Mouse (Mus musculus) adrenal gland, adult (tissue): ENCODE results near the gene Jagn1.

Source experiments
- DNase-seq, 2 experiments: peaks; one replicate each; pipeline ENCODE4 v3.0.0; 2022 to 2023; ENCODE audit warnings: low spot score in 1 of 2; ENCODE audit not compliant: inconsistent age in 2 of 2

Jagn1 gene

DNA sequence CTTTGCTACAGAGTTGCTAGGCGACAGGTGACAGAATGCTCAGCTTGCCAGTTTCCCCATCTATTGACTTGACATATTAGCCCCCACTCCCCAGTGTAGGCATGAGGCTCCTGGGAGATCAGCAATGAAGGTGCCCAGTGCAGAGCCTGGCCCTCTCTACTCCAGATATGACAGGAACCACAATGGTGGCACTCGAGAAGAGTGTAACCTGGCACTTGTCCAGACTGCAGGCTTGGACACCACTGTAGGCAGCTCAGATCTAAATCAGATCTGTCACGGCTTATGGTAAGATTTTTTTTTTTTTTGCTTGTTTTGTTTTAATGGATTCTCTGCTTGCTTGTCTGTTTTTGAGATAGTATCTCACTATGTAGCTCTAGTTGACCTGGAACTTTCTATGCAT, 8.7 kb upstream of the Jagn1 start:
- DNase-seq = no peak

DNA sequence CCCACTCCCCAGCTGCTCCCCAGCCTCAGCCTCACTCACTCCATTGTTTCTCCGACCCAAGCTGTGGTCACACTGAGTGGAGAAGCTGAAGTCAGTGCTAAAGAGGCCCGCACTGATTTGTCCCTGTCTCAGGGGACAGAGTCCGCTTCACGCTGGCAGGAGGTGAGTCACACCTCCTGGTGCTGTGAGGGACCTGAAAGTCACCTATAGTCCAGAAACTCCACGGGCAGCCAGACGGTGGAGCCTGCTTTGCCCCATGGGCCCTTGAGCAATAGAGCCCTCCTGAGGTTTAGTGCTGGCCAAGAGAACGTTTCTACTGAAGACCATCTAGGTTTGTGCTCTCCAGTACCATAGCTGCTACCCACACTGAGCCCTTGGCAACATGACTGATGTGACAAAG, 7.7 kb upstream of the Jagn1 start:
- peak in 1 of 2 experiments; percentile 54 for DNase-seq

DNA sequence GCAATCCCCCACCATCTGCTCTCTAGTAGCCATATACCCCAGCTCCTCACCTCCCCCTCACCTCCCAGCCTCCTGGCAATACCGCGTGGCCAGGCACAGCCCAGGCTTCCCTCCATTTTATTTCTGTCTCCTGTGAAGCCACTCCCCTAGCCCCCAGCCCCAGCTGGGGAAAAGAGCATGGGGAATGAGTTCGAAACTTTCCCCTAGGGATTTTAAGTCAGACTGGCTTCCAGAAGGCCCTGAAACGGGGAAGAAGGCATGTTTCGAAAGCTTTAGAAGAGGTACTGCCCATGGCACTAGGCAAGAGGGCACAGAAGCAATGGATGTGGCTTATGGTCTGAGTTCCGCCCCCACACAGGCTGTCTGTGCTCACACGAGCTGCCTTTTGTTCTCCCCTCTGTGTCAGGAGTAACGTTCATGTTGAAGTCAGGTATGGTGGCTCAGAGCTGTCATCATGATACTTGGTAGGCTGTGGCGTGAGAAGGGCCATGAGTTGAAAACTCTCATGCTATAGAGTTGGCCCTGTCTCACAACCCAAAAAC, 6.6 kb upstream of the Jagn1 start, which contains the start of gene Cidec:
Gene Cidec, minus strand, starts transcription at position 97 of the 542 bp plus-strand sequence.
- DNase-seq = peak in 1 of 2 experiments; percentile 51

DNA sequence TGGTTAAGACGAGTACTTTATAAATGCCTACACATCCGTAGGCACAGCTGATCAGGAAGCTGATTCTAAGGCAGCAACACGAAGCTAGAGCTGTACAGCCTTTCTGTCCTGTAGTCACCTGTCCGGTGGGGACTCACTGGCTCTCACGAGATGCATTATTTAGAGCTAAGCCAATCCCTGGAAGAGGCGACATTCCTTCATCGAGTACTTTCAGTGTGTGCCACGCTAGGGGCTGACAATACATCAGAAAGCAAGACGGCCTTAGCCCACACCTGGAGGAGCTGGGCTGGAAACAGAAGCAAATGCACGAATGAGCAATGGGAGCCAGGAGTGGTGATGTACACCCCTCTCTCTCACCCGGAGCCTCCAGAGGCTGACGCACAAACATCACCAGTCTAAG, 5.2 kb upstream of the Jagn1 start:
- DNase-seq = no peak

DNA sequence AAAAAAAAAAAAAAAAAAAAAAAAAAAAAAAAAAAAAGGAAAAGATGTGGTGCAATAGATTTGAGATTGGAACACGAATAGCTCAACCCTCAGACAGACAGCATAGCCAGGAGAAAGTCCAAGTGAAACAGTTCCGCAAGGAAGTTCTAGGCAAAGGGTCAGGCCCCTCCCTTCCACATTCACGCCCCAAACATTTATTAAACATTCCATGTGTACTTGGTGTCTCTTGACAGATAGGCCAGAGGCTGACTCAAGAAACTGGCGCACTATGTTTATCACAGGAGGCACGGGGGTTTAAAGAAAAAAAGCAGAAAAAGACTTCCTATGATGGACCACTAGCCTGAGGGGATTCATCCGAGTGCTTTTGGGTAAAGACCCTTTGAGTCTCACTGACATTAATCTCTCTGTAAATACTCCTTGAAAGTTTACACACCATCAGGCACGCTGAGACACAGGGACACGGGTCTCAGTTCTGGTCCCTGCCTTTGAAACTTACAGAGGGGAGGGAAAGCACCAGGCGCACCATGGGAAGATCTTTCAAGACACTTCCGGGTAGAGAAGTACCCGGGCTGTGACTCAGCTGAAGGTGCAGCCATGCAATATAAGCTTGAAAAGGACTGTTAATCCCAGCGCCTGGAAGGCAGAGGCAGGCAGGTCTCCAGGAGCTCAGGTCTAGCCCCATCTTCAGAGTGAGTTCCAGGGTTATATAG, 3.5 kb upstream of the Jagn1 start:
- peak in 1 of 2 experiments; percentile 57 for DNase-seq

DNA sequence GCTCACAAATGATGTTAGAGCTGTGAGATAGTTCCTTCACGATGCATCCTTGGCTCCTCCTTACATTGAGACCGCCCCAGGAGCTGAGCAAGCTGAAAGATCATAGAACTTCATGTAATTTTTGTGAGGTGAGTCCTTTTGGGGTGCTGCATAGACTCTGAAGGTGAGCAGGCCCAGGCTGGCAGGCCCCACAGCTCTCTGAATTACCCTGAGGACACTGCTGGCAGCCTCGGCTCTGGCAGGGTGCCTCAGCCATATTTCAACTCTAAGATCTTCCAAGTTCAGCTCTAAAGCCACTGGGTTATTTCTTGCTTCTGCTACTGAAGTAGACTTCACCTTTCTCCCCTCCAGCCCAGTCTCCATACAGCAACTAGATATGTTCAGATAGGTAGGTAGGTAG, 1.7 kb upstream of the Jagn1 start:
- peak; percentile 14 to 64 for DNase-seq

DNA sequence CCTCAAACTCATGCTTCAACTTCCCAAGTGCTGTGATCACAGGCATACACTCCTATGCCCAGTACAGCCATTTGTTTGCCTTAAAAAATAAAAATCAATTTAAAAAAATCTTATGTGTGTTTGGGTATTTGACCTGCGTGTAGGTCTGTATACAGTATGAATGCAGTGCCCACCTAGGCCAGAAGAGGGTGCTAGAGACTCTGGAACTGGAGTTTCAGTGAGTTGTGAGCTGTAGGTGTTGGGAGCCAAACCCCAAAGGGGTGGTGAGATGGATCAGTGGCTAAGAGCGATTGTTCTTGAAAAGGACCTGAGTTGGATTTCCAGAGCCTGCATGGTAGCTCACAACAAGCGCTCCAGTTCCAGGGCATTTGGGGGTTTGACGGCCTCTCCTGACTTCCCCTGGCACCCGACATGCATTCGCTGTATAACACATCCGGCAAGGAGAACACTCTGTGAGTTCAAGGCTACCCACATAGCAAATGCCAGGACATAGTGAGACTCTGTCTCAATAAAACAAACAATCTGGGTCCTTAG, 1.2 kb upstream of the Jagn1 start:
- peak; percentile 71 to 93 for DNase-seq

DNA sequence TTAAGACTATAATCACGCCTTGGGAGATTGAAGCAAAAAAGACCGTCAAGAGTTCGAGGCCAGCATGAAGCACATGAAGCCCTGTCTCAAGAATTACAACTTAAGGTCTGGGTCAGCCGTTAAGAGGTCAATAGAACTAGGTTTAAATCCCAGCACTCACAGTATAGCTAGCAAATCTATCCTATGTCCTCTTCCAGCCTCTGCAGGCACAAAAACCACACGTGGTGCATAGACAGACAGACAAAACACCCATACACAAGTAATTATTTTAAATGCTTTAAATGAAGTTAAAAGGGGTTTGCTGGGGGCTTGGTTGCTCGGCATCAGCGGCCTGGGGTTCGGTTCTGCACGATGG, 305 bp upstream of the Jagn1 start:
- DNase-seq = no peak

DNA sequence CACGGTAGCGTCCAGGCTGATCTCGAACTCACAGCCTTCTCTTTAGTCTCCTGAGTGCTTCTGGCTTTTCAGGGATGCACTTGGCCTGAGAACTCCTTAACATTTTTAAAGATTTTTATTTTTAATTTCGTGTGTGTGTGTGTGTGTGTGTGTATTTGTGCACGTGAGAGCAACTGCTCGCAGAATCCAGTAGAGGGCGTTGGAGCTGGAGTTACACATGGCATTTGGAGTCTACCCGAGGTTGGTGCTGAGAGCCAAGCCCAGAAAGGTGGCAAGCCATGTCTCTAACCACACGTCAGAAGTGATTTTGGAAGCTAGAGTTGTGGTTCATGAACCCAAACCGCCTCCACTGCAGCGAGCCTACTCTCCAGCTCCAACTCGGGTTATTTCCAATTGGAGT, 722 bp downstream of the Jagn1 start:
- DNase-seq = peak in 1 of 2 experiments; percentile 40

DNA sequence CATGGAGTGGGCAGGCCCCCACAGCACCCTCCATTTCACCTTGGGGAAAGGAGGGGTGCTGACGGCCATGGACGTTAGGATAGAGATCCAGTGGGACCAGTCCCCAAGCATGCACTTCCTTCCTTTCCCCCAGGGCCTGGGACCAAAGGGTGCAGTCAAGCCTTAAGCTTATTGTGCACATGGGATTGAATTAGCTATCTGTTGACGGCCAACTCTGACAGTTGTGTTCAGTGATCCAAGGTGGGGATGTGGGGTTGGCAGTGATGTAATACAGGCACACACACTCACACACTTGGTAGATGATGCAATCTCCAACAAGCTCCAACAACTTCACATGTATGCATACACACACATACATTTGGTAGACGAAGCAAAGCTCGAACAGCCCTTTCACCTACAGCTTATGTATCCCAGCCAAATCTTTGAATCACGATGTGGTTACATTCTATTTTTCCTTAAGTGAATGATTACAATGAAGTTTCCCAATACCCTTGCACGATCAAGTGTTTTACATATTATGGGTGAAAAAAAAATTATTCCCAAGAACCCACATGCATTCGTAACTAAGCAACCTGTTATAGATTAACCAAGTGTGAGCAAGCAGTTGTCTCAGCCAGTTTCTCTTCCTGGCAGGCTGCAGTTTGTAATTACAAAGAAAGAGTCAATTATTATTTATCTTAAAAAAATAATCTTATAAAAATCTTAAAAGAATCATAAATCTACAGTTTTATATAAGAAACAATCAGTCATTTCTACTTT, 2.0 kb downstream of the Jagn1 start:
- no peak for DNase-seq

DNA sequence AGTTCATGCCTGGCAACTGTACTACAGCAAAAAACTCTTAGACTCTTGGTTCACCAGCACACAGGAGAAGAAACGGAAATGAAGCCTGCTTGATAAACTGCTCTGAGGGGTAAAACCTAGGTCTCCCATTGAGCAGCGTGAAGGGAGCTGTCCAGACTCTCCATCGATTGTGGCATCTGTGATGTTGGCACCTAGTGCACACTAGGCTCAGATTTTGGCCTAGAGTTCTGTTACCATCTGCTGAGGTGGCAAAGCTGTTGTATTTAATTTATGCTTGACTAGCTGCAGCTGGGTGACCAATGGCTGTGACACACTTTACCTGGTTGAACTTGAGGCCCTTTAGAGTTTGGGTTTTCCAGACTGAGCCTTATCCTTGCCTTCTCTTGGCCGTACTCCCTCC, 5.3 kb downstream of the Jagn1 start:
- DNase-seq = no peak

DNA sequence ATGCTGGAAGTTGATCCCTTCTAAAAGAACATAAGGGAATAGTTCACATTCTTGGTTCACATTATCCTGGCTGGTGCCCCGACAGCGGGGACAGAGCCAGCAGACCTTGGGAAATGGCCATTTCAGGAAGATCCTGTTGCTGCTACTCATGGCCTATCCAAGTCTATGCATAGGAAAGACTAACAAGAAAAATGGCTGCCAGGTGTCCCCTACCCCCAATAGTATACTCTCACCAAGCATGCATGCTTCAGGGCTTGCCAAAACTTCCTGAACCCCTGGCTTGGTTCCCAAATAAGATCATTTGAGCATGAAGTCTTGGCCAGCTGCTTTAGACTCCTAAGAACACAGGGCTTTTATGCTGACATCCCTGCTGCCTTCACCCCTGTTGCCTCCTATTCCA, 9.5 kb downstream of the Jagn1 start:
- no peak for DNase-seq

DNA sequence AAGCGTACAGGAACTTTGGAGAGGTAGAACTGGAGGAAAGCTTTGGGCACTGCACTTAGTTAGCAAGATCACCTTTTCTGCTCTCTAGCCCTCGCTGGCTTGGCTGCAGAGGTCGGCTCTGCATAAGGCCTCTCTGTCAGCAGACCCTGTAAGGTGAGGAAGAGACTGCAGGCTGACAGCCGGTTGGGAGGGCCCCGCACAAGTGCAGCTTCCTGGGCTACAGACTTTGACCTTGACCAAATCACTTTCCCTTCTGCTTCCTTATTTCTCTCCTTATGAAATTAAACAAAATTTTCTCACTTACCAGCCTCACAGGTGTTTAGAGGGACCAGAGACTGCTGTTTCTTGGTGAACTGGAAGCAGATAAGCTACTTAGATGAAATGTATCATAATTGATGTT, 12.6 kb downstream of the Jagn1 start:
- DNase-seq = no peak

DNA sequence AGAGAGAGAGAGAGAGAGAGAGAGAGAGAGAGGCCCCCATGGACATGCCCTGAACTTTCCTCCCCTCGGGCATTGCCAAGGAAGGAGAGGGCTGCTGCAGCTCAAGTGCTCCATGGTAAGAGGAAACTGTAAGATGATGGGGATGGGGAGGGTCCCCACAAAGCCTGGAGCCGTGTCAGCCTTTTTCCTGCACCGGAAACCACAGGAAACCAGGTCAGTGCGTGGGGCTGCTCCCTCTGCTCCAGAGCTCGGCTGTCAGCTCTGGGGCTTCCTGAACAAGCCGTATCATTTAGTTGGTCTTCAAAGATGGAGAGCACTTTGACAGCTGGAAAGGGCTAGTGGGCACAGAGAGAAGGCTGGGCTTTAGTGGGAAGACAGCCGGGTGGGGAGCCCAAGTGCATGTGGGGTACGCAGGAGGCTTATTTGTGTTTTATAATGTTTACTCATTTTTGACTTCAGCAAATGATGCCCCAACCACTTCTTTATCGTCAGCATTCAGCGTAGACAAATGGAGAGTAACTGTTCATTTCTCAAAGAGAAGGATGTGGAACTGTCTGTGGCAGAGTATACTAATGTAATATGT, 15.7 kb downstream of the Jagn1 start, which contains the start of gene Il17re:
Gene Il17re, plus strand, starts transcription at position 533 of the 583 bp plus-strand sequence.
- no peak for DNase-seq

DNA sequence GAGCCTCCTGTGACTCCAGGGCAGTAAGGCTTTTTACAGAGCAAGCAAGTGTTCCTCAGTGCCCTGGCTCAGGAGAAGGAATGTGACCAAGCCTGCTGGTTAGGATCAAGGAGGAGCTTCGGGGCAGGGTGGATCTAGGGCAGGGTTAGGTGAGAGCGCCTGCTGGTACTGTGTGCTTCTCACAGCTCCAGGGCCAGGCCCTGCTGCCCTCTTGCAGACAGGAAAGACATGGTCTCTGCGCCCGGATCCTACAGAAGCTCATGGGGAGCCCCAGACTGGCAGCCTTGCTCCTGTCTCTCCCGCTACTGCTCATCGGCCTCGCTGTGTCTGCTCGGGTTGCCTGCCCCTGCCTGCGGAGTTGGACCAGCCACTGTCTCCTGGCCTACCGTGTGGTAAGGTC, 16.3 kb downstream of the Jagn1 start:
- no peak for DNase-seq

DNA sequence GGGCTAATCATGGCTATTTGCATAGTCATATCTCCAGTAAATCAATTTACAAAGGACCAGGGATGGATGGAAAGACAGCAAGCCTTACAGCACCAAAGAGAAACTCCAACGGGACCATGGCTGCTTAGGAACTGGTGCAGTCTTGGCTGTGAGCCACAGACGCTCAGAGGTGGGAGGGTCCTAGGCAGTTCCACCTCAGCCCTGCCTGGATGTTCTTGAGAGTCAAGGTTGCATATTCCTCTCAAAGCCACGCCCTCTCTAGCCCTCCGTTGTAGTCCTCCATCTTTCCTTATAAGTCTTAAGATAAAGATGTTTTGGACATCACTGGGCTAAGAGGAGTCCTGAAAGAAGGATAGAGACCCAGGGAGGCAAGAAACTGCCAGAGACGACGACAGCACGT, 21.7 kb downstream of the Jagn1 start:
- DNase-seq = no peak

DNA sequence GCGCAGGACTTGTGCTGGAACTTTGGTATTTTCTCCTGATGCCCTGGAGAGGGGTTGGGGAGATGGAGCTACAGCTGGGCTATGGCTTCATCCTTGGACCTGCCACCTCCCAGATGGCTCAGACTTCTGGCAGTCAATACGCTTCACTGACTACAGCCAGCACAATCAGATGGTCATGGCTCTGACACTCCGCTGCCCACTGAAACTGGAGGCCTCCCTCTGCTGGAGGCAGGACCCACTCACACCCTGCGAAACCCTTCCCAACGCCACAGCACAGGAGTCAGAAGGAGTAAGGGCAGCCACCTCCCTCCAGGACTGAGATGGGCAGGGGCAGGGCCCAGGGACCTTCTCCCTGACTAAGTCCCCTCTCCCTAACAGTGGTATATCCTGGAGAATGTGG, 23.2 kb downstream of the Jagn1 start:
- DNase-seq = no peak

DNA sequence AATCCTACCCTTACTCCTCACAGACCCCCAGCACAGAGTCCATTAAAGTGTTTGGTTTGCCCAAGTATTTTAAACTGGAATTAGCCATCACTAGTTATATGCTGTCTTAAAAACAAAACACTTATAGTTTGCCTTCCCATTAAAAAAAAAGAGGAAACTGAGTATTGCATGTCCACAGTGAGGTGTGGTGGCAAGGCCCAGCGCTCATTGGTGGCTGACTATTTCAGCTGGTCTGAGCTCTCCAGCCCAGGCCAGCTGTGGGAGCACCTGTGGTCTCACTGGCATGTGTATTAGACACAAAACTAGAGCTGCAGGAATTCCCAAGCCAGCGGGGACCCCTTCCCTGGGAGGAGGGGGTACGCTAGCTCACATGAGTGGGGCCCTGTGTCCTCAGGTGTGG, 26.1 kb downstream of the Jagn1 start:
- no peak for DNase-seq

DNA sequence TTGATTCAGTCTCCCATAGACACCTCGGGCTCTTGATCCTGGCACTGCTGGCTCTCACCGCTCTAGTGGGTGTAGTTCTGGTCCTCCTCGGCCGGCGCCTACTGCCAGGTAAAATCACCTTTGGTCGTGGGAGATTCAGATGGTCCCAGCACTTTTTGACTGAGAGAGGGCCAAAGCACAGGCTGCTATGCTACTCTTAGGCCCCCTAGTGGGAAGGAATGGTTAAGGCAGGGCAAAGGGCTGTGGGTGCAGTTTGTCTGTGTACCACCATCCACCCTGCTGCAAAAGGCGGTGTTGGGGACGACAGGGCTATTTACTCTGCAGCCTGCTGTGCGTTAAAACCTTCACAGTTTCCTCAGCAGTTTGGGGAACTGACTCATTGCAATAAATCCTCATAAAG, 26.7 kb downstream of the Jagn1 start:
- DNase-seq = peak; percentile 68 to 89

DNA sequence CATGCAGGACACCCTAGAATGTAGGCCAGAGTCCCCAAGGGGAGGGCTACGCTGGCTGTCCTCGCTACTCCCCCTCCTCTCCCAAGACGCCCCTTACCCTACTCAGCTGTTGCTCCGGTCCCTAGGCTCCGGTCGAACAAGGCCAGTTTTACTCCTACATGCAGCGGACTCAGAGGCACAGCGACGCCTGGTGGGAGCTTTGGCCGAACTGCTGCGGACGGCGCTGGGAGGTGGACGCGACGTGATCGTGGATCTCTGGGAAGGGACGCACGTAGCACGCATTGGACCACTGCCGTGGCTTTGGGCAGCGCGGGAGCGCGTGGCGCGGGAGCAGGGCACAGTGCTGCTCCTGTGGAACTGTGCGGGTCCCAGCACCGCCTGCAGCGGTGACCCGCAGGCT, 27.1 kb downstream of the Jagn1 start:
- peak; percentile 77 to 92 for DNase-seq

DNA sequence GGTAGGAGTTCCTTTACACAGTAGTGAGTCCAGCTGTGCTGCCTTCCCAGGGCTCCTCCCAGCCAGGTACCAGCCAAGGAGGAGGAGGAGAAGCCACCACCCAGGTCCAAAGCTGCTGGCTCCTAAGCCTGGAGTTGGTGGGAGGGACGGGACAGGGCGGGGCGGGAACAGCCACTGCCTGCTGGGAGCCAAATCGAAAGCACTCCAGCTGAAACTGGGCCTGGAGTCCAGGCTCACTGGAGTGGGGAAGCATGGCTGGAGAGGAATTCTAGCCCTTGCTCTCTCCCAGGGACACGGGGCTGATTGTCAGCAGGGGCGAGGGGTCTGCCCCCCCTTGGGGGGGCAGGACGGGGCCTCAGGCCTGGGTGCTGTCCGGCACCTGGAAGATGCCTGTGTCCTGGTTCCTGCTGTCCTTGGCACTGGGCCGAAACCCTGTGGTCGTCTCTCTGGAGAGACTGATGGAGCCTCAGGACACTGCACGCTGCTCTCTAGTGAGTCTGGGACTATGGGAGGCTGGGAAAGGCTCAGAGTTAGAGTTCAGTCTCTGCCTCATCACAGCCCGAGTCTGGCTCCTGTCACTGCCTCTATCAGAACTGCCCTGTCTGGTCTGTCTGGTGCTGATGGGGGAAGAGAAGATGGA, 29.0 kb downstream of the Jagn1 start, which contains the start of gene Il17rc:
Gene Il17rc, plus strand, starts transcription at position 131 of the 640 bp plus-strand sequence.
- DNase-seq = peak; percentile 68 to 88
